Mouse (Mus musculus) midbrain, embryonic 14.5 days (tissue): ENCODE results near the gene Hist1h2ae. TPM values are rescaled to one million over a fixed set of nuclear protein-coding genes. Genes with fewer than 3 reads are reported as not detected.
"Not testable (repeated sequence)": the region's sequence is repeated elsewhere in the genome, so short reads cannot be mapped to it uniquely, and the experiment has no call there.

Experiments used
- ATAC-seq: fragments of 200-750 bp; cut with Nextera tagmentation; 2 replicates; pipeline ENCODE4 v1.8.0; 2017; ENCODE audit warnings: moderate number of reproducible peaks, moderate library complexity; ENCODE audit not compliant: low FRiP score, low TSS enrichment
- DNase-seq: peaks from one replicate; pipeline ENCODE4 v3.0.0-alpha.2; 2015
- H3K27ac ChIP-seq: fragments of 300-500 bp; sonication (generic); replicated peaks from 2 replicates; pipeline ENCODE4 v1.5.1; 2014; ENCODE audit warnings: mild to moderate bottlenecking, low read depth, low read length, moderate library complexity
- H3K27me3 ChIP-seq: fragments of 300-500 bp; sonication (generic); 2 replicates; pipeline ENCODE4 v1.6.1; 2014; ENCODE audit warnings: low read length, control low read depth, mixed read lengths; ENCODE audit not compliant: control insufficient read depth, insufficient read depth
- H3K36me3 ChIP-seq: fragments of 300-500 bp; sonication (generic); 2 replicates; pipeline ENCODE4 v1.6.1; 2014; ENCODE audit warnings: low read length, control low read depth; ENCODE audit not compliant: control insufficient read depth, insufficient read depth
- H3K4me1 ChIP-seq: fragments of 300-500 bp; sonication (generic); 2 replicates; pipeline ENCODE4 v1.6.1; 2014; ENCODE audit warnings: mild to moderate bottlenecking, antibody characterized with exemption, low read length, control low read depth; ENCODE audit not compliant: control insufficient read depth, insufficient read depth
- H3K4me2 ChIP-seq: fragments of 300-500 bp; sonication (generic); 2 replicates; pipeline ENCODE4 v1.6.1; 2014; ENCODE audit warnings: mild to moderate bottlenecking, low read length, moderate library complexity
- H3K4me3 ChIP-seq: fragments of 300-500 bp; sonication (generic); replicated peaks from 2 replicates; pipeline ENCODE4 v1.5.1; 2014; ENCODE audit warnings: low read depth, low read length
- H3K9ac ChIP-seq: fragments of 300-500 bp; sonication (generic); replicated peaks from 2 replicates; pipeline ENCODE4 v1.6.1; 2014; ENCODE audit warnings: mild to moderate bottlenecking, low read length, moderate library complexity
- H3K9me3 ChIP-seq: fragments of 300-500 bp; sonication (generic); 2 replicates; pipeline ENCODE4 v1.6.1; 2016; ENCODE audit warnings: low read length, control low read depth, mixed read lengths; ENCODE audit not compliant: control insufficient read depth
- WGBS: fragments of 180-500 bp; shearing (Covaris S2); extraction: QIAGEN DNeasy Blood & Tissue Kit; methylation state at CpG from one replicate; pipeline ENCODE4 v1.1.7; 2014; 5-methylcytosine and 5-hydroxymethylcytosine counted together
- polyA plus RNA-seq: library from polyadenylated mRNA; unstranded; fragments of >200 nt; fragmentation: Nextera tagmentation; extraction: Ambion mirVana; gene quantifications from 2 replicates; pipeline ENCODE4 v1.2.1, GENCODE M21; 2014

Hist1h2ae gene
- polyA plus RNA-seq, 1 experiment from 2014 or later = 34.0 TPM

- peak; percentile 89 for ATAC-seq
- not testable (repeated sequence) for H3K36me3 ChIP-seq, H3K27me3 ChIP-seq, H3K9me3 ChIP-seq
- Histone ChIP-seq H3K4me2 (peak within 1 kb of the TSS; percentile 59), H3K27ac (peak within 1 kb of the TSS; percentile 83), H3K4me3 (peak within 1 kb of the TSS; percentile 36), H3K9ac (peak within 1 kb of the TSS; percentile 51), H3K4me1 (peaks cover 18% of the 10 kb centered on the region)
- DNase-seq = peak; percentile 95
- WGBS = under 1% methylated on average over 47 of the region's 47 CpGs
Measured at GRCm38 (mm10) chr13:23551146-23551834, 19.7 kb downstream of the Hist1h2ae start, which contains the start of gene Hist1h4f. Hist1h4f (minus strand) TSS chr13:23551648.

GRCm38 (mm10) chr13:23550761-23551145 is 20.3 kb downstream of the Hist1h2ae start:
- ATAC-seq (no peak), DNase-seq (no peak)
- Histone ChIP-seq H3K4me1 (peaks cover 18% of the 10 kb centered on the region), H3K27ac (peak overlapping the region; percentile 83), H3K9ac (peak overlapping the region; percentile 51), H3K4me2 (peak overlapping the region; percentile 59), H3K9me3 (no peaks in the 10 kb centered on the region), H3K4me3 (peak overlapping the region; percentile 36), H3K36me3 (no peaks in the 10 kb centered on the region), H3K27me3 (no peaks in the 10 kb centered on the region)
- WGBS = 7% methylated on average over 3 of the region's 3 CpGs

GRCm38 (mm10) chr13:23546694-23547093 is 24.3 kb downstream of the Hist1h2ae start:
- Histone ChIP-seq H3K4me3 (no peak overlapping the region), H3K9ac (no peak overlapping the region), H3K27me3 (no peaks in the 10 kb centered on the region), H3K36me3 (no peaks in the 10 kb centered on the region), H3K9me3 (no peaks in the 10 kb centered on the region), H3K27ac (no peak overlapping the region), H3K4me1 (peaks cover 7% of the 10 kb centered on the region), H3K4me2 (no peak overlapping the region)
- DNase-seq = no peak
- ATAC-seq = no peak
- 79% methylated on average over 5 of the region's 5 CpGs for WGBS

- peak overlapping the region; percentile 88 for H3K27ac ChIP-seq
- peak overlapping the region; percentile 45 for H3K4me3 ChIP-seq
- H3K9ac ChIP-seq, H3K27me3 ChIP-seq, H3K4me1 ChIP-seq, H3K36me3 ChIP-seq, DNase-seq, ATAC-seq, H3K9me3 ChIP-seq: not testable (repeated sequence)
- 1% methylated on average over 11 of the region's 14 CpGs for WGBS
- H3K4me2 ChIP-seq = peak overlapping the region; percentile 85
Measured at GRCm38 (mm10) chr13:23544787-23545120, 26.3 kb downstream of the Hist1h2ae start.

GRCm38 (mm10) chr13:23543965-23544786 is 26.8 kb downstream of the Hist1h2ae start, which contains the start of gene Hist1h3f:
Hist1h3f (plus strand) TSS chr13:23544052.
- Histone ChIP-seq H3K9ac (peak within 1 kb of the TSS; percentile 53; the same call in 1 of the 2 replicates), H3K4me3 (peak within 1 kb of the TSS; percentile 45), H3K9me3 (no peaks in the 10 kb centered on the region), H3K36me3 (no peaks in the 10 kb centered on the region), H3K4me1 (no peaks in the 10 kb centered on the region), H3K4me2 (peak within 1 kb of the TSS; percentile 85), H3K27ac (peak within 1 kb of the TSS; percentile 88), H3K27me3 (no peaks in the 10 kb centered on the region)
- ATAC-seq (peak; percentile 97), DNase-seq (peak; percentile 96)
- WGBS = under 1% methylated on average over 31 of the region's 45 CpGs

GRCm38 (mm10) chr13:23542999-23543607 is 27.9 kb downstream of the Hist1h2ae start, which contains the start of gene Hist1h2bh:
Hist1h2bh (minus strand) TSS chr13:23543392.
- Histone ChIP-seq H3K9ac (peak within 1 kb of the TSS; percentile 34; the same call in 1 of the 2 replicates), H3K27ac (peak within 1 kb of the TSS; percentile 76), H3K4me2 (peak within 1 kb of the TSS; percentile 85), H3K4me3 (peak within 1 kb of the TSS; percentile 45)
- DNase-seq (peak; percentile 87), ATAC-seq (peak; percentile 87)
- H3K27me3 ChIP-seq, H3K9me3 ChIP-seq, H3K36me3 ChIP-seq, H3K4me1 ChIP-seq: not testable (repeated sequence)
- 0% methylated on average over 34 of the region's 42 CpGs for WGBS

- Histone ChIP-seq H3K4me3 (peak overlapping the region; percentile 39), H3K4me2 (peak overlapping the region; percentile 85), H3K27ac (0 out of 2 replicates have a peak overlapping the region, but pooled peaks have one; percentile 70), H3K9ac (peak overlapping the region; percentile 27; the same call in 1 of the 2 replicates)
- ATAC-seq, H3K27me3 ChIP-seq, H3K36me3 ChIP-seq, H3K9me3 ChIP-seq, H3K4me1 ChIP-seq, DNase-seq: not testable (repeated sequence)
- 2% methylated on average over 3 of the region's 3 CpGs for WGBS
Measured at GRCm38 (mm10) chr13:23542225-23542980, 28.6 kb downstream of the Hist1h2ae start.

- WGBS = 87% methylated on average over 3 of the region's 3 CpGs
- no peak overlapping the region for H3K9ac ChIP-seq
- no peak overlapping the region for H3K4me3 ChIP-seq
- no peaks in the 10 kb centered on the region for H3K36me3 ChIP-seq
- ATAC-seq (no peak), DNase-seq (no peak)
- no peaks in the 10 kb centered on the region for H3K27me3 ChIP-seq
- no peaks in the 10 kb centered on the region for H3K9me3 ChIP-seq
- H3K4me1 ChIP-seq = 0 out of 2 replicates have a peak, but pooled peaks cover 7% of the 10 kb centered on the region
- H3K27ac ChIP-seq = no peak overlapping the region
- no peak overlapping the region for H3K4me2 ChIP-seq
Measured at GRCm38 (mm10) chr13:23541497-23541896, 29.5 kb downstream of the Hist1h2ae start.
